8 mouse cellular contexts compared by ENCODE assay signal in genomic region chr4:134946024-134946744, GRCm38 (mm10). TPM values are rescaled to one million over a fixed set of nuclear protein-coding genes. Genes with fewer than 3 reads are reported as not detected.
DNase-seq lines count a peak whose midpoint lies in the region; ATAC-seq and TF ChIP-seq lines count a peak whose summit lies in the region.

No protein-coding gene starts in this region.

- H3K27me3 ChIP-seq in hindbrain, embryonic 15.5 days, result peaks cover 11% of the 10 kb centered on the region; the same call in 1 of the 2 replicates

- 0 out of 2 replicates have a peak, but pooled peaks have one; percentile 55 for ATAC-seq in hindbrain, embryonic 15.5 days (ENCODE audit: low FRiP score, low read depth)
- ATAC-seq in megakaryocyte, adult 5-6 weeks (ENCODE audit: poor library complexity, severe bottlenecking), result peak; percentile 82

- intact Hi-C loops in gastrocnemius, adult 2 months (cut with DNase I), result loop anchor here (1.0 to 10.0 kb wide), 5 partner anchors 88 to 369 kb away; no protein-coding TSS in a partner anchor

- TF ChIP-seq CTCF in gastrocnemius, adult 2 months (IDR thresholded peaks at IDR 0.05), result peak; percentile 94

- peaks cover 18% of the 10 kb centered on the region for H3K4me1 ChIP-seq in hindbrain, embryonic 15.5 days (replicated peaks)

- H3K9ac ChIP-seq in hindbrain, embryonic 15.5 days, result no peak overlapping the region; the same call in 1 of the 2 replicates

- peak; percentile 87 for DNase-seq in ZHBTc4 (ENCODE audit: low read depth, low spot score)
- peak; percentile 61 to 79 for DNase-seq in cerebellum, postnatal 4 days (ENCODE audit: low spot score in 2 of 2)
- peak; percentile 70 for DNase-seq in gastrocnemius, adult 2 months
- DNase-seq in left cerebral cortex, adult 8-10 months (ENCODE audit: low spot score in 2 of 2), result peak; percentile 36 to 50
- DNase-seq in retina, postnatal 7 days (ENCODE audit: low read depth, low spot score), result peak; percentile 69
- peak; percentile 62 to 70 for DNase-seq in urinary bladder, postnatal 36 days (ENCODE audit: low spot score in 2 of 2)

- H3K36me3 ChIP-seq in hindbrain, embryonic 15.5 days, result no peaks in the 10 kb centered on the region

- H3K4me2 ChIP-seq in hindbrain, embryonic 15.5 days, result peak overlapping the region; percentile 54

- peak overlapping the region; percentile 38; the same call in 1 of the 2 replicates for H3K27ac ChIP-seq in gastrocnemius, adult 2 months
- H3K27ac ChIP-seq in hindbrain, embryonic 15.5 days (replicated peaks), result no peak overlapping the region

- no peaks in the 10 kb centered on the region for H3K9me3 ChIP-seq in hindbrain, embryonic 15.5 days

- WGBS in hindbrain, embryonic 15.5 days, result 12% methylated on average over 17 of the region's 17 CpGs

- peak overlapping the region; percentile 70 for H3K4me3 ChIP-seq in gastrocnemius, adult 2 months
- peak overlapping the region; percentile 21 for H3K4me3 ChIP-seq in hindbrain, embryonic 15.5 days

RNA-seq across cellular contexts. Expression of gene Syf2, which starts 15.5 kb away (rescaled TPM):
- total RNA-seq in gastrocnemius, adult 2 months (2021), result 10 to 100 TPM; 39.5 to 40.9 TPM
- polyA plus RNA-seq in hindbrain, embryonic 15.5 days (2015; fragmentation: Nextera tagmentation; extraction: Ambion mirVana), result 57.2 and 62.7 TPM in 2 replicates
- 10 to 100 TPM; 48.4 to 62.7 (median 56.9) TPM for total RNA-seq in left cerebral cortex, adult 8-10 months (2022)
- 81.7 and 89.6 TPM in 2 replicates for total RNA-seq in megakaryocyte, adult 5-6 weeks (2015)
- total RNA-seq in megakaryocyte, adult 5-6 weeks (2017), result 286 and 343 TPM in 2 replicates

RNA-seq across cellular contexts. Expression of gene Rsrp1, which starts 22.8 kb away (rescaled TPM):
- 100 to 1,000 TPM; 221 to 234 TPM for total RNA-seq in gastrocnemius, adult 2 months (2021)
- polyA plus RNA-seq in hindbrain, embryonic 15.5 days (2015; fragmentation: Nextera tagmentation; extraction: Ambion mirVana), result 465 and 471 TPM in 2 replicates
- total RNA-seq in left cerebral cortex, adult 8-10 months (2022), result 100 to 1,000 TPM; 218 to 302 (median 272) TPM
- 680 and 693 TPM in 2 replicates for total RNA-seq in megakaryocyte, adult 5-6 weeks (2015)
- total RNA-seq in megakaryocyte, adult 5-6 weeks (2017), result 257 and 330 TPM in 2 replicates

RNA-seq across cellular contexts. Expression of gene Tmem50a, which starts 31.4 kb away (rescaled TPM):
- total RNA-seq in gastrocnemius, adult 2 months (2021), result 10 to 100 TPM; 27.8 to 30.9 TPM
- 209 and 217 TPM in 2 replicates for polyA plus RNA-seq in hindbrain, embryonic 15.5 days (2015; fragmentation: Nextera tagmentation; extraction: Ambion mirVana)
- 100 to 1,000 TPM; 119 to 138 (median 124) TPM for total RNA-seq in left cerebral cortex, adult 8-10 months (2022)
- total RNA-seq in megakaryocyte, adult 5-6 weeks (2015), result 292 and 323 TPM in 2 replicates
- total RNA-seq in megakaryocyte, adult 5-6 weeks (2017), result 338 and 378 TPM in 2 replicates
